Mouse (Mus musculus): ENCODE measurements around the gene D630036H23Rik. TPM values are rescaled to one million over a fixed set of nuclear protein-coding genes. Genes with fewer than 3 reads are reported as not detected.

Gene D630036H23Rik
- total and polyA plus RNA-seq, 3 experiments, result 1.2 to 2.2 (median 1.5) TPM

Other genes starting within 250 kb of the D630036H23Rik start
- 10 to 100 TPM; 29.5 to 31.2 TPM for gene Ankmy2, start 225.1 kb downstream of the D630036H23Rik start, total RNA-seq (2021)
- 3.0 and 4.0 TPM in 2 replicates for gene Ankmy2, start 225.1 kb downstream of the D630036H23Rik start, polyA plus RNA-seq (2012; rRNA removed)
- gene Bzw2, start 224.1 kb downstream of the D630036H23Rik start, total RNA-seq (2021), result 10 to 100 TPM; 21.8 to 22.4 TPM
- 1.6 and 2.1 TPM in 2 replicates for gene Bzw2, start 224.1 kb downstream of the D630036H23Rik start, polyA plus RNA-seq (2012; rRNA removed)
- gene Lrrc72, start 128.8 kb downstream of the D630036H23Rik start, total RNA-seq (2021), result not detected
- not detected in 2 replicates for gene Lrrc72, start 128.8 kb downstream of the D630036H23Rik start, polyA plus RNA-seq (2012; rRNA removed)
- under 1 TPM; 0.52 to 0.69 TPM for gene Sostdc1, start 68.0 kb downstream of the D630036H23Rik start, total RNA-seq (2021)
- gene Sostdc1, start 68.0 kb downstream of the D630036H23Rik start, polyA plus RNA-seq (2012; rRNA removed), result 0.17 and 0.64 TPM in 2 replicates
- 1 to 10 TPM; 5.5 to 8.7 TPM for gene Ispd, start 731 bp downstream of the D630036H23Rik start, total RNA-seq (2021)
- gene Ispd, start 731 bp downstream of the D630036H23Rik start, polyA plus RNA-seq (2012; rRNA removed), result 1.4 and 1.7 TPM in 2 replicates

Measured in adrenal gland, adult 2 months (tissue).